Mouse (Mus musculus): ENCODE results near the gene Nars2. TPM values are rescaled to one million over a fixed set of nuclear protein-coding genes. Genes with fewer than 3 reads are reported as not detected.
"Not testable (repeated sequence)": the region's sequence is repeated elsewhere in the genome, so short reads cannot be mapped to it uniquely, and the experiment has no call there.

The Nars2 gene
- polyA plus RNA-seq, 2 experiments: 4.9 to 16.1 TPM

GRCm38 (mm10) chr7:96943715-96944377 lies 7.5 kb upstream of the Nars2 start:
- no peaks in the 10 kb centered on the region for H3K4me1 ChIP-seq (replicated peaks; ENCODE audit: control insufficient read depth in 2 of 2, insufficient read depth in 2 of 2, low read length in 1 of 2)
- H3K4me3 ChIP-seq (ENCODE audit: insufficient read depth in 1 of 2, low read depth in 2 of 2, low read length in 2 of 2): no peak overlapping the region
- DNase-seq (ENCODE audit: low read depth in 3 of 3, low spot score in 3 of 3) (no peak), ATAC-seq (ENCODE audit: insufficient read depth) (no peak)
- H3K9me3 ChIP-seq (ENCODE audit: control insufficient read depth, low read length): no peaks in the 10 kb centered on the region
- WGBS (ENCODE audit: insufficient replicate concordance): 58% methylated on average over 5 of the region's 5 CpGs
- no peaks in the 10 kb centered on the region for H3K36me3 ChIP-seq (replicated peaks; ENCODE audit: control insufficient read depth, insufficient read depth, low read depth)
- no peak overlapping the region for H3K27ac ChIP-seq
- no peaks in the 10 kb centered on the region for H3K27me3 ChIP-seq (ENCODE audit: control insufficient read depth, insufficient read depth, low read length)
- TF ChIP-seq EP300 (IDR thresholded peaks at IDR 0.05; ENCODE audit: low read depth): no peak
- no peak for TF ChIP-seq CTCF (IDR thresholded peaks at IDR 0.05; ENCODE audit: low read depth)
- no peak overlapping the region for H3K9ac ChIP-seq (replicated peaks)
- H3K4me2 ChIP-seq (ENCODE audit: low read depth): no peak overlapping the region

- ATAC-seq (ENCODE audit: insufficient read depth): not testable (repeated sequence)
- 40% methylated on average over 8 of the region's 8 CpGs for WGBS (ENCODE audit: insufficient replicate concordance)
Observed at GRCm38 (mm10) chr7:96946501-96946900, 4.8 kb upstream of the Nars2 start.

GRCm38 (mm10) chr7:96952094-96952493 lies 789 bp downstream of the Nars2 start:
- peaks cover 8% of the 10 kb centered on the region for H3K36me3 ChIP-seq (replicated peaks; ENCODE audit: control insufficient read depth, insufficient read depth, low read depth)
- peak overlapping the region; percentile 92 for H3K4me2 ChIP-seq (ENCODE audit: low read depth)
- no peak for TF ChIP-seq EP300 (IDR thresholded peaks at IDR 0.05; ENCODE audit: low read depth)
- TF ChIP-seq CTCF (IDR thresholded peaks at IDR 0.05; ENCODE audit: low read depth): no peak
- ATAC-seq (ENCODE audit: insufficient read depth): no peak
- H3K9me3 ChIP-seq (ENCODE audit: control insufficient read depth, low read length): no peaks in the 10 kb centered on the region
- no peaks in the 10 kb centered on the region for H3K27me3 ChIP-seq (ENCODE audit: control insufficient read depth, insufficient read depth, low read length)
- DNase-seq (ENCODE audit: low read depth in 3 of 3, low spot score in 3 of 3): no peak
- peak overlapping the region; percentile 96 for H3K9ac ChIP-seq (replicated peaks)
- H3K4me3 ChIP-seq (ENCODE audit: insufficient read depth in 1 of 2, low read depth in 2 of 2, low read length in 2 of 2): peak overlapping the region; percentile 70 to 100
- H3K4me1 ChIP-seq (replicated peaks; ENCODE audit: control insufficient read depth in 2 of 2, insufficient read depth in 2 of 2, low read length in 1 of 2): peaks cover 14 to 16% of the 10 kb centered on the region in 2 experiments
- WGBS (ENCODE audit: insufficient replicate concordance): 18% methylated on average over 5 of the region's 5 CpGs
- H3K27ac ChIP-seq: peak overlapping the region; percentile 85

More at GRCm38 (mm10) chr7:96946501-96946900, 4.8 kb upstream of the Nars2 start:
- not testable (repeated sequence) for H3K4me3 ChIP-seq (ENCODE audit: insufficient read depth in 1 of 2, low read depth in 2 of 2, low read length in 2 of 2); H3K27ac ChIP-seq; DNase-seq (ENCODE audit: low read depth in 3 of 3, low spot score in 3 of 3); H3K4me2 ChIP-seq (ENCODE audit: low read depth); H3K27me3 ChIP-seq (ENCODE audit: control insufficient read depth, insufficient read depth, low read length); H3K4me1 ChIP-seq (replicated peaks; ENCODE audit: control insufficient read depth in 2 of 2, insufficient read depth in 2 of 2, low read length in 1 of 2); H3K9ac ChIP-seq (replicated peaks); H3K9me3 ChIP-seq (ENCODE audit: control insufficient read depth, low read length); H3K36me3 ChIP-seq (replicated peaks; ENCODE audit: control insufficient read depth, insufficient read depth, low read depth)

- peak; percentile 99 for ATAC-seq (ENCODE audit: insufficient read depth)
- TF ChIP-seq CTCF (IDR thresholded peaks at IDR 0.05; ENCODE audit: low read depth): no peak
- peak; percentile 95 for TF ChIP-seq EP300 (IDR thresholded peaks at IDR 0.05; ENCODE audit: low read depth)
- Histone ChIP-seq H3K4me1 (replicated peaks; ENCODE audit: control insufficient read depth in 2 of 2, insufficient read depth in 2 of 2, low read length in 1 of 2) (peaks cover 19 to 21% of the 10 kb centered on the region in 2 experiments), H3K9me3 (ENCODE audit: control insufficient read depth, low read length) (no peaks in the 10 kb centered on the region), H3K27me3 (ENCODE audit: control insufficient read depth, insufficient read depth, low read length) (no peaks in the 10 kb centered on the region), H3K9ac (replicated peaks) (no peak overlapping the region), H3K27ac (peak overlapping the region; percentile 51), H3K4me2 (ENCODE audit: low read depth) (peak overlapping the region; percentile 47), H3K36me3 (replicated peaks; ENCODE audit: control insufficient read depth, insufficient read depth, low read depth) (peaks cover 25% of the 10 kb centered on the region), H3K4me3 (ENCODE audit: insufficient read depth in 1 of 2, low read depth in 2 of 2, low read length in 2 of 2) (no peak overlapping the region)
- DNase-seq (ENCODE audit: low read depth in 3 of 3, low spot score in 3 of 3): peak; percentile 61 to 86 (median 65)
- 31% methylated on average over 5 of the region's 5 CpGs for WGBS (ENCODE audit: insufficient replicate concordance)
Observed at GRCm38 (mm10) chr7:96959168-96959567, 7.9 kb downstream of the Nars2 start.

- no peak overlapping the region for H3K4me3 ChIP-seq (ENCODE audit: insufficient read depth in 1 of 2, low read depth in 2 of 2, low read length in 2 of 2)
- WGBS (ENCODE audit: insufficient replicate concordance): 63% methylated on average over 3 of the region's 3 CpGs
- H3K27ac ChIP-seq: no peak overlapping the region
- ATAC-seq (ENCODE audit: insufficient read depth) (no peak), DNase-seq (ENCODE audit: low read depth in 3 of 3, low spot score in 3 of 3) (no peak)
- TF ChIP-seq CTCF (IDR thresholded peaks at IDR 0.05; ENCODE audit: low read depth): no peak
- no peak for TF ChIP-seq EP300 (IDR thresholded peaks at IDR 0.05; ENCODE audit: low read depth)
- H3K27me3 ChIP-seq (ENCODE audit: control insufficient read depth, insufficient read depth, low read length): no peaks in the 10 kb centered on the region
- no peak overlapping the region for H3K4me2 ChIP-seq (ENCODE audit: low read depth)
- H3K36me3 ChIP-seq (replicated peaks; ENCODE audit: control insufficient read depth, insufficient read depth, low read depth): no peaks in the 10 kb centered on the region
- H3K9me3 ChIP-seq (ENCODE audit: control insufficient read depth, low read length): no peaks in the 10 kb centered on the region
- peaks cover 8 to 11% of the 10 kb centered on the region in 2 experiments for H3K4me1 ChIP-seq (replicated peaks; ENCODE audit: control insufficient read depth in 2 of 2, insufficient read depth in 2 of 2, low read length in 1 of 2)
- H3K9ac ChIP-seq (replicated peaks): no peak overlapping the region
Observed at GRCm38 (mm10) chr7:96967188-96967587, 15.9 kb downstream of the Nars2 start.
